Mouse (Mus musculus) neural tube, embryonic 15.5 days (tissue): ENCODE results near the gene Hs2st1. TPM values are rescaled to one million over a fixed set of nuclear protein-coding genes. Genes with fewer than 3 reads are reported as not detected.
"Not testable (repeated sequence)": the region's sequence is repeated elsewhere in the genome, so short reads cannot be mapped to it uniquely, and the experiment has no call there.

Experiments used
- ATAC-seq: fragments of 200-750 bp; cut with Nextera tagmentation; 2 replicates; pipeline ENCODE4 v1.8.0; 2017; ENCODE audit warnings: mild to moderate bottlenecking, moderate TSS enrichment, moderate library complexity; ENCODE audit not compliant: low FRiP score
- H3K27ac ChIP-seq: fragments of 300-500 bp; sonication (generic); replicated peaks from 2 replicates; pipeline ENCODE4 v1.5.1; 2015; ENCODE audit warnings: mild to moderate bottlenecking, inconsistent platforms
- H3K27me3 ChIP-seq: fragments of 300-500 bp; sonication (generic); replicated peaks from 2 replicates; pipeline ENCODE4 v1.6.1; 2015; ENCODE audit warnings: inconsistent platforms
- H3K36me3 ChIP-seq: fragments of 300-500 bp; sonication (generic); 2 replicates; pipeline ENCODE4 v1.6.1; 2015; ENCODE audit warnings: inconsistent platforms
- H3K4me1 ChIP-seq: fragments of 300-500 bp; sonication (generic); 2 replicates; pipeline ENCODE4 v1.6.1; 2015; ENCODE audit warnings: inconsistent platforms
- H3K4me2 ChIP-seq: fragments of 300-500 bp; sonication (generic); 2 replicates; pipeline ENCODE4 v1.6.1; 2015; ENCODE audit warnings: inconsistent platforms, mild to moderate bottlenecking, moderate library complexity
- H3K4me3 ChIP-seq: fragments of 300-500 bp; sonication (generic); replicated peaks from 2 replicates; pipeline ENCODE4 v1.5.1; 2015; ENCODE audit warnings: mild to moderate bottlenecking, inconsistent platforms
- H3K9ac ChIP-seq: fragments of 300-500 bp; sonication (generic); replicated peaks from 2 replicates; pipeline ENCODE4 v1.6.1; 2015; ENCODE audit warnings: mild to moderate bottlenecking, inconsistent platforms
- H3K9me3 ChIP-seq: fragments of 300-500 bp; sonication (generic); replicated peaks from 2 replicates; pipeline ENCODE4 v1.6.1; 2016; ENCODE audit warnings: inconsistent platforms
- WGBS: fragments of 180-500 bp; shearing (Covaris S2); methylation state at CpG from one replicate; pipeline ENCODE4 v1.1.7; 2015; ENCODE audit warnings: mixed read lengths; 5-methylcytosine and 5-hydroxymethylcytosine counted together
- polyA plus RNA-seq: library from polyadenylated mRNA; unstranded; fragments of >200 nt; fragmentation: Nextera tagmentation; extraction: Ambion mirVana; gene quantifications from 2 replicates; pipeline ENCODE4 v1.2.1, GENCODE M21; 2015

The Hs2st1 gene
- polyA plus RNA-seq, 1 experiment from 2014 or later = 13.6 TPM

DNA sequence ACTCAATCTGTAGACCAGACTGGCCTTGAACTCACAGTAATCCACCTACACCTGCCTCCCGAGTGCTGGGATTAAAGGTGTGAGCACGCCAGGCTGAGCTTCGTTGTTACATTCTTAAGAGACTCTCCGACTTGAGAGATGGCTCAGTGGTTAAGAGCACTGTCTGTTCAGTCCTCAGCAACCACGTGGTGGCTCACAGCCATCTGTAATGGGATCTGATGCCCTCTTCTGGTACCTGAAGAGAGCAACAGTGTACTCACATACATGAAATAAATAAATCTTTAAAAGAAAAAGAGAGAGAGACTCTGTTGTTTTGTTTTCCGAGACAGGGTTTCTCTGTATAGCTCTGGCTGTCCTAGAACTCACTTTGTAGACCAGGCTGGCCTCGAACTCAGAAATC, 35.8 kb upstream of the Hs2st1 start:
- not testable (repeated sequence) for H3K9me3 ChIP-seq, H3K4me2 ChIP-seq, H3K4me3 ChIP-seq, H3K36me3 ChIP-seq, H3K9ac ChIP-seq, H3K27me3 ChIP-seq, H3K4me1 ChIP-seq, ATAC-seq, H3K27ac ChIP-seq
- 68% methylated on average over 7 of the region's 7 CpGs for WGBS

- WGBS = 80% methylated on average over 7 of the region's 7 CpGs
- H3K4me1 ChIP-seq = no peaks in the 10 kb centered on the region
- no peak for ATAC-seq
- no peak overlapping the region for H3K4me3 ChIP-seq
- H3K27me3 ChIP-seq = no peaks in the 10 kb centered on the region
- no peaks in the 10 kb centered on the region for H3K9me3 ChIP-seq
- H3K36me3 ChIP-seq = 0 out of 2 replicates have a peak, but pooled peaks cover 5% of the 10 kb centered on the region
- H3K27ac ChIP-seq = no peak overlapping the region
- no peak overlapping the region for H3K4me2 ChIP-seq
- H3K9ac ChIP-seq = no peak overlapping the region
These were observed 34.2 kb upstream of the Hs2st1 start for GRCm38 (mm10) chr3:144604205-144604604.

GRCm38 (mm10) chr3:144603558-144603957, 33.6 kb upstream of the Hs2st1 start:
- 0 out of 2 replicates have a peak, but pooled peaks cover 7% of the 10 kb centered on the region for H3K36me3 ChIP-seq
- no peaks in the 10 kb centered on the region for H3K4me1 ChIP-seq
- H3K9me3 ChIP-seq = no peaks in the 10 kb centered on the region
- H3K27me3 ChIP-seq = no peaks in the 10 kb centered on the region
- H3K4me2 ChIP-seq = no peak overlapping the region
- no peak for ATAC-seq
- no peak overlapping the region for H3K27ac ChIP-seq
- 88% methylated on average over 3 of the region's 3 CpGs for WGBS
- H3K4me3 ChIP-seq = no peak overlapping the region
- no peak overlapping the region for H3K9ac ChIP-seq

DNA sequence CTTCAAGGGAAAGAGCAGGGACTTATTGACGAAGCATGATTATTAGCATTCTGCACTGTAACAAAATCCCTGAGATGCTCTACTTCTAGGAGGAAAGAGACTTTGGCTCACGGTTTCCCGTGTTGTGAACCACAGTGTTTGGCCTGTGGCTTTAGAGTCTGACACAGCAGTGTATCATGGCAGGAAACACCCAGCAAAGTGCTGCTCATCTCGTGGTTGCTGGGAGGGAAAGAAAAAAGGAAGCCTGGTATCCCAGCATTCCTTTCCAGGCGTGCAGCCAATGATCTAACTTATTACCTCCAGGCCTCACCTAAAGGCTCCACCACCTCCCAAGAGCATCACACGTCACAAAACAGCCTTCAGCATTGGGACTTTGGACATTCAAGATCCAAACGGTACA, 32.8 kb upstream of the Hs2st1 start:
- no peaks in the 10 kb centered on the region for H3K27me3 ChIP-seq
- 0 out of 2 replicates have a peak, but pooled peaks cover 7% of the 10 kb centered on the region for H3K36me3 ChIP-seq
- H3K9ac ChIP-seq = no peak overlapping the region
- no peak for ATAC-seq
- H3K9me3 ChIP-seq = no peaks in the 10 kb centered on the region
- no peak overlapping the region for H3K27ac ChIP-seq
- H3K4me1 ChIP-seq = no peaks in the 10 kb centered on the region
- H3K4me2 ChIP-seq = no peak overlapping the region
- H3K4me3 ChIP-seq = no peak overlapping the region
- 80% methylated on average over 7 of the region's 7 CpGs for WGBS

DNA sequence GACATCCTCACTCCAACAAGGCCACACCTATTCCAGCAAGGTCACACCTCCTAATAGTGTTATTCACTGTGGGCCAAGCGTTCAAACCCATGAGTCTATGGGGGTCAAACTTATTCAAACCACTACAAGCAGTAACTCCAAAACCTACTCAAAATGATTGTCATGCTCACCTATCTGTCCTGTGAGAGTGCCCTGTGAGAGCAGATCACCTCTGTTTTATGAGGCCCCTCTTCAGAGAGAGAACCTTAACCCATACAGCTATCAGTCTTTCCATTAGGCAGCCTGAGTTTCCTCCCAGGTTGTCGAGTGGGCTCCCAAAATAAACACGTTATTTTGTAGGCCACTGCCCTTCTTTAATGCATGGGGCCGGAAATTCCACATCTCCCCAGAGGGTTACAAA, 32.4 kb upstream of the Hs2st1 start:
- Histone ChIP-seq H3K4me2 (no peak overlapping the region), H3K27me3 (no peaks in the 10 kb centered on the region), H3K9me3 (no peaks in the 10 kb centered on the region), H3K36me3 (0 out of 2 replicates have a peak, but pooled peaks cover 7% of the 10 kb centered on the region), H3K4me3 (no peak overlapping the region), H3K4me1 (no peaks in the 10 kb centered on the region), H3K9ac (no peak overlapping the region), H3K27ac (no peak overlapping the region)
- ATAC-seq = no peak
- WGBS = 86% methylated on average over 4 of the region's 4 CpGs

GRCm38 (mm10) chr3:144597790-144598467, 27.9 kb upstream of the Hs2st1 start:
- H3K27me3 ChIP-seq = no peaks in the 10 kb centered on the region
- H3K36me3 ChIP-seq = peaks cover 20% of the 10 kb centered on the region; the same call in 1 of the 2 replicates
- H3K4me3 ChIP-seq = no peak overlapping the region
- ATAC-seq = no peak
- no peaks in the 10 kb centered on the region for H3K4me1 ChIP-seq
- no peak overlapping the region for H3K27ac ChIP-seq
- no peaks in the 10 kb centered on the region for H3K9me3 ChIP-seq
- no peak overlapping the region for H3K4me2 ChIP-seq
- no peak overlapping the region for H3K9ac ChIP-seq
- WGBS = 64% methylated on average over 12 of the region's 12 CpGs

DNA sequence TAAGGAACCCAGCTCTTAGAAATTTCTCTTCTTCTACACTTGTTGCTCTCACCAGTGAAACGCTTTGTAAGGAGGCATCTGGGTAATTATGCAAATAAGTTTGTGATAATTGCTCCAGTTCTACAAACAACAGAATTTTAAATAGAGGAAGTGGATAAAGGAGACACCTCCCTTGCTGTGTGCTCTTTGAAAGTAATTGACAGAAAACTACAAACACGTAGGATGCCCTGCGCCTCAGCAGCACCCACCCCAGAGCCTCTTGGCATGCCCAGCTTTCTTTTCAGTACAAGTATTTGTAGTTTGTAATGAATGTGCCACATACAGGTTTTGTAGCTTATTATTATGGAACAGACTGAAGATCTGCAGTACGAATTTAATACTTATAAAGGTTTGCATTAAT, 27.1 kb upstream of the Hs2st1 start:
- Histone ChIP-seq H3K4me1 (no peaks in the 10 kb centered on the region), H3K4me3 (no peak overlapping the region), H3K9ac (no peak overlapping the region), H3K9me3 (no peaks in the 10 kb centered on the region), H3K27ac (no peak overlapping the region), H3K27me3 (no peaks in the 10 kb centered on the region), H3K4me2 (no peak overlapping the region), H3K36me3 (peaks cover 20% of the 10 kb centered on the region; the same call in 1 of the 2 replicates)
- WGBS = 57% methylated on average over 4 of the region's 4 CpGs
- no peak for ATAC-seq

DNA sequence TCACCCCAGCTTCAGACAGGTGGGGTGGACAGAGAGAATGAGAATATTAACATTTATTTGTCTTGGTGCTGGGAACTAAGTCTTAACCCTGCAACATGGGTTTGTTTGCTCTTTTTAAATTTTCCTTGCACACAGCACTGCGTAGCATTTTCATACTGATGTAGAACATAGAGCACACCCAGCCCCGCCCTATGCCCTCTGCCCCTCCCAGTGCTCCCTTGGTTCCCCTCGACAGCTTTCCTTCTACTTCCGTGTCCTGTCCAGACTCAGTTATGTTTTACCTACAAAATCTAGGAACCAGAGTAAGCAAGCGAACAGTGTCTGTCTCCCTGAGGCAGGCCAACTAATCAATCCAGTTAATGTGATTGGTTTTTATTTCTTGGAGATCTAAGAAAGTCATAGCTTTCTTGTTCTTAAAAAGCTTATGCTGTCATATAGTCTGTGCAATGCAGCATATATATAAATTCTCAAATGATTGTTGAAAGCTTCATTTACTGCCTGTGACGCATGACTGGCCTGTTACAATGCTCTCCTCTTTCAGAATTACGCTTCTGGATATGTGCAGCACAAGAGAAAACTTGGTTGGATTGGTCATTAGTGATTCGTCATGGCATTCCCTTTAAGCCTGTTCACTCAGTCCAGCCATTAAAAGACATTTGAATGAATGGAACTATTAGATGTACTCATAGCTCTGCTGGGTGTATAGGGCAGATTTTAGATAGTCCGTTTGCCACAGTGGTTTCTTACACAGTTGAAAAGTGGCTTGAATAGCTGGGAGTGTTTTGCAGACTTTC, 23.2 kb upstream of the Hs2st1 start:
- H3K9me3 ChIP-seq = no peaks in the 10 kb centered on the region
- no peaks in the 10 kb centered on the region for H3K27me3 ChIP-seq
- no peak overlapping the region for H3K27ac ChIP-seq
- H3K4me3 ChIP-seq = no peak overlapping the region
- 55% methylated on average over 9 of the region's 9 CpGs for WGBS
- peaks cover 28% of the 10 kb centered on the region for H3K36me3 ChIP-seq
- H3K4me1 ChIP-seq = peaks cover 8% of the 10 kb centered on the region
- H3K4me2 ChIP-seq = no peak overlapping the region
- no peak for ATAC-seq
- H3K9ac ChIP-seq = no peak overlapping the region

GRCm38 (mm10) chr3:144589189-144589890, 19.4 kb upstream of the Hs2st1 start:
- peaks cover 8% of the 10 kb centered on the region for H3K4me1 ChIP-seq
- WGBS = 68% methylated on average over 8 of the region's 8 CpGs
- H3K27ac ChIP-seq = no peak overlapping the region
- no peak overlapping the region for H3K9ac ChIP-seq
- ATAC-seq = no peak
- H3K9me3 ChIP-seq = no peaks in the 10 kb centered on the region
- H3K36me3 ChIP-seq = peaks cover 21% of the 10 kb centered on the region
- no peak overlapping the region for H3K4me2 ChIP-seq
- H3K27me3 ChIP-seq = no peaks in the 10 kb centered on the region
- no peak overlapping the region for H3K4me3 ChIP-seq

- Histone ChIP-seq H3K4me2 (no peak overlapping the region), H3K9me3 (no peaks in the 10 kb centered on the region), H3K36me3 (peaks cover 28% of the 10 kb centered on the region), H3K4me3 (no peak overlapping the region), H3K27me3 (no peaks in the 10 kb centered on the region), H3K27ac (no peak overlapping the region), H3K4me1 (peaks cover 8% of the 10 kb centered on the region), H3K9ac (no peak overlapping the region)
- ATAC-seq = no peak
- WGBS = 84% methylated on average over 7 of the region's 7 CpGs
These were observed 16.8 kb upstream of the Hs2st1 start for GRCm38 (mm10) chr3:144586731-144587130.

- peaks cover 24% of the 10 kb centered on the region for H3K36me3 ChIP-seq
- ATAC-seq = no peak
- 92% methylated on average over 6 of the region's 6 CpGs for WGBS
- H3K4me2 ChIP-seq = no peak overlapping the region
- no peak overlapping the region for H3K4me3 ChIP-seq
- peaks cover 8% of the 10 kb centered on the region for H3K4me1 ChIP-seq
- no peak overlapping the region for H3K27ac ChIP-seq
- H3K9me3 ChIP-seq = no peaks in the 10 kb centered on the region
- H3K9ac ChIP-seq = no peak overlapping the region
- H3K27me3 ChIP-seq = no peaks in the 10 kb centered on the region
These were observed 15.0 kb upstream of the Hs2st1 start for GRCm38 (mm10) chr3:144584789-144585553.
